Mouse (Mus musculus) kidney, postnatal 0 days (tissue): ENCODE results near the gene Itpr1. TPM values are rescaled to one million over a fixed set of nuclear protein-coding genes. Genes with fewer than 3 reads are reported as not detected.

ENCODE experiments used
- ATAC-seq: fragments of 200-750 bp; cut with Nextera tagmentation; replicated peaks from 2 replicates; pipeline ENCODE4 v1.8.0; 2017; ENCODE audit warnings: low read depth, moderate number of reproducible peaks, moderate TSS enrichment, moderate library complexity; ENCODE audit not compliant: low FRiP score
- DNase-seq: peaks from one replicate; pipeline ENCODE4 v3.0.0-alpha.2; 2016; ENCODE audit warnings: low spot score
- H3K27ac ChIP-seq: fragments of 300-500 bp; sonication (generic); 2 replicates; pipeline ENCODE4 v1.5.1; 2014; ENCODE audit warnings: mild to moderate bottlenecking
- H3K27me3 ChIP-seq: fragments of 300-500 bp; sonication (generic); 2 replicates; pipeline ENCODE4 v1.6.1; 2014; ENCODE audit warnings: low read length, mixed read lengths; ENCODE audit not compliant: insufficient read depth
- H3K36me3 ChIP-seq: fragments of 300-500 bp; sonication (generic); 2 replicates; pipeline ENCODE4 v1.6.1; 2014; ENCODE audit warnings: low read length, mixed read lengths; ENCODE audit not compliant: insufficient read depth
- H3K4me1 ChIP-seq: fragments of 300-500 bp; sonication (generic); replicated peaks from 2 replicates; pipeline ENCODE4 v1.6.1; 2014; ENCODE audit warnings: antibody characterized with exemption, low read length, mixed read lengths; ENCODE audit not compliant: insufficient read depth
- H3K4me2 ChIP-seq: fragments of 300-500 bp; sonication (generic); 2 replicates; pipeline ENCODE4 v1.6.1; 2014; ENCODE audit warnings: mild to moderate bottlenecking, low read length, moderate library complexity, mixed read lengths
- H3K4me3 ChIP-seq: fragments of 300-500 bp; sonication (generic); replicated peaks from 2 replicates; pipeline ENCODE4 v1.5.1; 2014; ENCODE audit warnings: low read depth, low read length
- H3K9ac ChIP-seq: fragments of 300-500 bp; sonication (generic); 2 replicates; pipeline ENCODE4 v1.6.1; 2014; ENCODE audit warnings: low read depth, low read length
- H3K9me3 ChIP-seq: fragments of 300-500 bp; sonication (generic); replicated peaks from 2 replicates; pipeline ENCODE4 v1.6.1; 2016; ENCODE audit warnings: low read length, inconsistent platforms, mixed read lengths
- CTCF ChIP-seq: IDR thresholded peaks from 2 replicates; pipeline ENCODE4 v1.5.1; 2016; ENCODE audit warnings: antibody characterized with exemption, low read depth, mild to moderate bottlenecking, moderate library complexity
- WGBS: fragments of 180-500 bp; shearing (Covaris S2); extraction: QIAGEN DNeasy Blood & Tissue Kit; methylation state at CpG from one replicate; pipeline ENCODE4 v1.1.7; 2014; 5-methylcytosine and 5-hydroxymethylcytosine counted together
- polyA plus RNA-seq: library from polyadenylated mRNA; unstranded; fragments of >200 nt; fragmentation: Nextera tagmentation; extraction: Ambion mirVana; gene quantifications from 2 replicates; pipeline ENCODE4 v1.2.1, GENCODE M21; 2015

Itpr1 gene
- polyA plus RNA-seq, 1 experiment from 2014 or later = 21.2 TPM

DNA sequence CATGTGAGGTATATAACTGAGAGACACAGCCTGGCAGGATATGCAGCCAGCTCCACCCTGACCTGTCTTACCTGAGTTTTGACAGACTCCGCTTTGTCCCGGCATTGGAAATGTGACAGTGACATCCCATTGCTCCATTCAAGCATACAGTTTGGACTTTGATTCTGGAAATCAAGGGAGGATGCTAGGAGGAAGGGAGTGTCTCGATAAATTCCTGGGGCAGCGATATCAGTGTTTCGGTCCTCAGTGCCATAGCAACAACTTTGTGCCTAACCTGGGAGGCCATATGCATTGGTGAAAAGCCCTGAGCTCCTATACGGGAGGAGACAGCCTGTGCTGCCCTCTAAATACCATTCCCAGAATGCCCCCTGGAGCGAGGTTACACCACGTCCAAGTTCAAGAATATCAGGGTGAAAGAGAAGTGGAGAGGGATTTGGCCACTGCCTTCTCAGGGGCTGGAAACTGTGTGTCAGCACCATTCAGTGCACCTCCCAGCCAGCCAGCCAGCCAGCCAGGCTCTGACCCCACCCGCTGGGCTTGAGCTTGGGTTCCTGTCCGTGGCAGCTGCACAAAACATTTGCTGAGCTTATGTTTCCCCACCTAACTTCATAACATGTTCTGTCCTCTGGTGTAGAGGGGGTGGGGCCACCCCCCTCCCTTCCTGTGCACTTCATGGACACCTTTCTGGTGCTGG, 319.7 kb downstream of the Itpr1 start:
- Histone ChIP-seq H3K27me3 (no peaks in the 10 kb centered on the region), H3K4me2 (no peak overlapping the region), H3K4me3 (no peak overlapping the region), H3K9ac (no peak overlapping the region), H3K36me3 (no peaks in the 10 kb centered on the region), H3K4me1 (peaks cover 13% of the 10 kb centered on the region; the same call in 1 of the 2 replicates), H3K27ac (peak overlapping the region; percentile 31), H3K9me3 (no peaks in the 10 kb centered on the region)
- DNase-seq (no peak), ATAC-seq (no peak)
- 56% methylated on average over 10 of the region's 10 CpGs for WGBS
- TF ChIP-seq CTCF = no peak

DNA sequence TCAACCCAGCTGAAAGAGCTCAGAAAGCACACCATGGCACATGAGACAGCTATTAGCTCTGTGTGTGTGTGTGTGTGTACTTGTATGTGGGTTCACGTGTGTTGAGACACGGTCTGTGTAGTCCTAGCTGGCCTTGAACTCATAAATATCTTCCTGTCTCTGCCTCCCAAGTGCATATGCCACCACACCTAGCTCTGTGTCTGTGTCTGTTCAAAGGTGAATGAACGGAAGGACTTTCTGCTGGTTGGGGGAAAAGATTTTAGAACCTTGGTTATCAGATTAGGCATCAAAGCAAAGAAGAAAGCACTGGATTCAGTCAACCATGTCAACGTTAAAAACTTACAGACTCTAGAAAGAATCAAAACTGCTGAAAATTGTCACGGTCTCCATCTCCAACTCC, 321.2 kb downstream of the Itpr1 start:
- TF ChIP-seq CTCF = no peak
- 53% methylated on average over 5 of the region's 5 CpGs for WGBS
- Histone ChIP-seq H3K9me3 (no peaks in the 10 kb centered on the region), H3K36me3 (no peaks in the 10 kb centered on the region), H3K4me2 (no peak overlapping the region), H3K9ac (no peak overlapping the region), H3K27me3 (no peaks in the 10 kb centered on the region), H3K27ac (peak overlapping the region; percentile 72), H3K4me1 (peaks cover 13% of the 10 kb centered on the region; the same call in 1 of the 2 replicates), H3K4me3 (no peak overlapping the region)
- no peak for DNase-seq
- ATAC-seq = no peak; the same call in 1 of the 2 replicates

DNA sequence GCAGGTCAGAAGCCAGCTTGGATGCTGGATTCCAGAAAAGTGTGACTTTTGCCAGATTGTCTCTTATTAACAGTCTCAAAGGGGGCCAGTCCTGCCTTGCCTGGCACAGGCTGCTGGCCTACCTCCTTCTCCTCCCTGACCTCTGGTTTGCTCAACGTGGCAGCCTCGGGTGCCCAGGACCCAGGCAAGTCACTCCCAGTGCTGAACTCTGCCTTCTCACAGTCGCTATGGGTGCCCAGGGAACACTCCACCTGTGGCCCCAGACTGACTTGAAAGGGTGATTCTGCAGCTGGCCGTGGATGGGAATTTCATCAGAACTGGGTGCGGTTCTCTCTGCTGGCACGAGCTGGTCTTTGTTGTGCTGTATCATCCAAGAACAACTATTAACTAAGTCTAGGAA, 321.7 kb downstream of the Itpr1 start:
- H3K36me3 ChIP-seq = no peaks in the 10 kb centered on the region
- 0 out of 2 replicates have a peak, but pooled peaks have one; percentile 33 for ATAC-seq

DNA sequence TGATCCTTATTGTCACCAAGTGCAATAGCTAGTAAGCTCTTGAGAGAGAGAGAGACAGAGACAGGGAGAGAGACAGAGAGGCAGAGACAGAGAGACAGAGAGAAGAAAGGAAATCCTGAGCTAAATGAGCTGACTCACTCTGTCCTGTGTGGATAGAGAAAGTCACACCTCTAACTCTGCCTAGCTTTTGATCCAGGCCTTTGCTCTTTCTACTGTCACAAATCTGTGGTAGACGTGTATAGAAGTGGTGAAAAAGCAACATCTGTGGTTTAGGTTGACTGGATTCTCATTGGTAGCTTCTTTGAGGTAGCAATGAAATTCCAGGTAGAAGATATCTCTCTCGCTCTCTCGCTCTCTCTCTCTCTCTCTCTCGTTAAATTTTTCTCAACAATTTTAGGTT, 322.4 kb downstream of the Itpr1 start:
- Histone ChIP-seq H3K9me3 (no peaks in the 10 kb centered on the region), H3K27me3 (no peaks in the 10 kb centered on the region), H3K9ac (no peak overlapping the region), H3K36me3 (no peaks in the 10 kb centered on the region), H3K27ac (no peak overlapping the region), H3K4me3 (no peak overlapping the region), H3K4me2 (no peak overlapping the region), H3K4me1 (peaks cover 13% of the 10 kb centered on the region; the same call in 1 of the 2 replicates)
- ATAC-seq = no peak
- 84% methylated on average over 4 of the region's 4 CpGs for WGBS
- no peak for TF ChIP-seq CTCF
- no peak for DNase-seq

More for the DNA sequence above, 321.7 kb downstream of the Itpr1 start:
- Histone ChIP-seq H3K4me3 (no peak overlapping the region), H3K27me3 (no peaks in the 10 kb centered on the region), H3K4me1 (peaks cover 13% of the 10 kb centered on the region; the same call in 1 of the 2 replicates), H3K9ac (no peak overlapping the region), H3K9me3 (no peaks in the 10 kb centered on the region), H3K27ac (peak overlapping the region; percentile 72), H3K4me2 (no peak overlapping the region)
- 63% methylated on average over 6 of the region's 6 CpGs for WGBS
- no peak for TF ChIP-seq CTCF
- DNase-seq = no peak

DNA sequence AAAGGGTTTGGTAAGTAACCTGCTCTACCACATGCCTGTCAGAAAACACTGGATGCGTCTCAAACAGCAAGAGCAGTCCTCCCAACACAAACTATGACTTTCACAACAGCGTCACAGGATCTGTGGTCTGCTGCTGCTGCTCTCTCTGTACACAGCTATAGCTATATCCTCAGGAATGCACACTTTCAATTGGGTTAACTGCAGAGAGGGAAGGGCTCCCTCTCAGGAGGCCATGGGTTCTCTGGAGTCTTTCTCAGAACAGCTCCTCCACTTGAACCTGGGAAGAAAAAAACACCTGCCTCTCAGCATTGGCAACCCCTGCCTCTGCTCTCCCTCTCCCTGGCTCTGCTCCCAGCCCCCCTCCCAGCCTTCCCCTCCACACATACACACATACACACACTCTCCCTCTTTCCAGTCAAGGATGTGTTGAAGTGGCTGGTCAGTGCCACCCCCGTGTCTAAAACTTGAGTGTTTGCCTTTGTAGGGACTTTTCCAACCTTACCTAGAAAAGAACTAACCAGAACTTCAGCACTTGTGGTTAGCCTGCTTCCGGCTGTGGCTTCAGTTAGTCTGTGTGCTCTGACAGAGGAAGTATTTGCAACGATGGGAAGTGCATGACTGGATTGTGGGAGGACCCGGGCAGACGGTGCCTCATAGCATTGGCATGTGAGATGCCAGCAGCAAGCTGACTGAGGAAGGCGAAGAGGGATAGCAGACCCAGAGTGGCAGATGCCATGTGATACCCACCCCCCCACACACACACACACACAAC, 323.8 kb downstream of the Itpr1 start:
- Histone ChIP-seq H3K36me3 (0 out of 2 replicates have a peak, but pooled peaks cover under 1% of the 10 kb centered on the region), H3K27me3 (no peaks in the 10 kb centered on the region), H3K27ac (peak overlapping the region; percentile 37; the same call in 1 of the 2 replicates), H3K9ac (no peak overlapping the region), H3K9me3 (no peaks in the 10 kb centered on the region), H3K4me1 (peaks cover 10% of the 10 kb centered on the region; the same call in 1 of the 2 replicates), H3K4me2 (no peak overlapping the region), H3K4me3 (no peak overlapping the region)
- TF ChIP-seq CTCF = no peak
- DNase-seq (peak; percentile 72), ATAC-seq (peak; percentile 63)
- 45% methylated on average over 8 of the region's 8 CpGs for WGBS

DNA sequence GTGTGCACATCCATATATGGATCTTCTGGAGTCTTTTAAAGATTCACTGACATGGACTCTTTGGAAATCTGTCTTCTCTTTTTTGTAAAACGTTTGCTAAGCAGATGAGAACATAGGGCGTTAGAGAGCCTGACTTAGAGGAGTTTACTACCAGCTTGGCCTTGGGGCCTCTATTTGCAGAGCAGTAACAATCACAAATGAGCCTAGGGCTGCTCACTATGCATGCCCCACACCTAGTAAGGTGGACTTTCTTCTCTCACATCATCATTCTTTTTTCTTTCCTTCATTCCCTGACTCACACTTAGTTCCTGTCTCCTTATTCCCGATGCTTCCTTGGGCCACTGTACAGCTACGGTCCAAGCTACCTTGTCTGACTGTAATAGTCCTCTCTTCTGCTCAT, 325.5 kb downstream of the Itpr1 start:
- WGBS = 79% methylated on average over 4 of the region's 4 CpGs
- Histone ChIP-seq H3K27ac (no peak overlapping the region), H3K9ac (no peak overlapping the region), H3K9me3 (no peaks in the 10 kb centered on the region), H3K4me3 (no peak overlapping the region), H3K27me3 (no peaks in the 10 kb centered on the region), H3K4me1 (0 out of 2 replicates have a peak, but pooled peaks cover 2% of the 10 kb centered on the region), H3K36me3 (peaks cover 10% of the 10 kb centered on the region; the same call in 1 of the 2 replicates), H3K4me2 (no peak overlapping the region)
- ATAC-seq (no peak), DNase-seq (no peak)
- TF ChIP-seq CTCF = no peak
